Mouse (Mus musculus) adipocyte (in vitro differentiated cells): ENCODE measurements around the gene Adprh.

ENCODE experiments used
- DNase-seq: peaks from one replicate; pipeline ENCODE4 v3.0.0-alpha.2; 2016; ENCODE audit warnings: low spot score

Adprh gene

DNA sequence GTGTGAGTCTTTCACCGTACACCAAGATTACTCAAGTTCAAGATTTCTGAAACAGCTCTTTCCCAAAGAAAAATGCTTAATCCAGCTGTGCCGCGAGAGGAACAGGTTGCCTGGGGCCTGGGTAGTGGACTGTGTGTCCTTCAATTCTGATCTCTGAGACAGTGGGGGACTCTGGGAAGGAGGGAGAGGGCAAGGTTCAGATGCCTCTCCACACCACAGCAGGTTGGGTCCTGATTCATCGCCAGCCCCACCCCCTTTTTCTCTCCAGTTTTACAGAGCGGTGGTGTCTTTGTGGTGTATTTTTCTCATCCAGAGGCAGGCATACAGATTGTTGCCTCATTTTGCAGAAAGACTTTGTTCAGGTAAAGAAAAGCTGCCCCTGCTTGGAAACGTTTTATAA is 54.2 kb downstream of the Adprh start:
- no peak for DNase-seq

DNA sequence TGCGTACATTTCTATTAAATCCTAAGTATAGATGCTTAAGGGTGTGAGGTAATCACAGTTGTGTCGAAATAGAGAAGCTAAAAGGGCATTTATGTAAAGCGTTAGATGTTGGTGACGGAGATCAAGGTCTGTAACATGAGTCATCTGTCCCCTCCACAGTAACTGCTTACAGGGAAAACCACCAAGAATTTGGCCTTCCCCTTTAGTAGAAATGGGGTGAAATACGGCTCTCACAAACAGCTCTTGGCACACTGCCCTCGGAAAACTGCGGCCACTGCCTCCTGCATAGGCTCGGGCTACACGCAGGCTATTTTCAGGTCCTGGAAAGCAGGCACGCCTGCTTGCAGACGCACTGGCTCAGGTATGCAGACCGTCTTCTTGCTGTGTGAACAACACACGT is 56.3 kb downstream of the Adprh start:
- peak; percentile 80 for DNase-seq

DNA sequence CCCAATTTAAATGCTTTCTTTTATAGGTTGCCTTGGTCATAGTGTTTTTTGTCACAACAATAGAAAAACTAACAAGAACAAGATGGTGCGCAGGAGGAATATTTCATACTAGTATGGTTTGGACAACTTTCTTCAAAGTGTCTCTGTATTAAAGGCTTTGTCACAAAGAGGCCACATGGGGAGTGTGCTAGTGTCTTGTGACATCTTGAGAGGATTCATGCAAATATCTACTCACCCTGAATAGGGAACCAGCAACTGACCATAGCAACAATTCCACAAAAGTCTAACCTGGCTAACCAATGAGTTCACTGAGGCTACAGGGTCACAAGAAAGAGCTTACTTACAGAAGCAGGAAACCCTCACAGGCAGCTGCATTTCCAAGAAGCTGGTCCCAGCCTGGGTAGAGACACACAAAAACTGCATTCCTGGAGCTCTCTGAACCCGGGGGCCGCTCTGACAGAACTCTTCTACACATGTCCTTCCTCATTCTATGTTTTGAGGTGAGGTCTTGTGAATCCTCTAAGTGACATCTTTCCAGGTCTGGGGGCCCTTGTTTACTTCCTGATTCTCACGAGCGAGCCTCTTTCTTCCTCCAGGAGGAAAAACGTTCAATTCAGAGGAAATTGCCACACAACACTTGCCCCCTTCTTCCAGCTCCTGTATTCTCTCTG is 57.3 kb downstream of the Adprh start:
- DNase-seq = no peak

DNA sequence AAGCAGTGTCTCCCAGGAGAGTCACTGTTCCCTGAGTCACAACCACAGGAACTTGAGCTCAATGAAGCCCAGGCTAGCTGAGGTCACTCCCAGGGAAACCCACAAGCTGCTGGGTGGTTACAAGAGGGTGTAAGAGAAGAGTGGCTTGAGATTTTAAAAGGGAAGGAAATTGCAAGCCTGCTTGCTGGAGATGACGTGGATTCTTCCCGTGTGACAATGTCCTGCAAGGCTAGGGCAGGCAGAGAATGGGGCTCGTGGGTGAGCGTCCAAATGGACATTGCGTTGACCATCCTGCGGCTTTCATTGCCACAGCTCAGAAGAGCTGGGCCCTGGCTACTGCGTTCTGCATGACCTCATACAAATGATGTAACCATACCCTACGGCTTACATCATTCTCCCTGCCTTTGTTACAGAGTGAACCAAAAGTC is 58.3 kb downstream of the Adprh start:
- no peak for DNase-seq
